Mouse (Mus musculus): ENCODE measurements around the gene Igflr1. TPM values are rescaled to one million over a fixed set of nuclear protein-coding genes. Genes with fewer than 3 reads are reported as not detected.

Gene Igflr1
- polyA plus RNA-seq, 1 experiment from 2014 or later: 3.7 TPM

GRCm38 (mm10) chr7:30598786-30599185, 33.6 kb downstream of the Igflr1 start, which contains the start of gene Zbtb32:
TSS of gene Zbtb32 (minus strand) at chr7:30598909.
- Histone ChIP-seq H3K4me2 (replicated peaks; ENCODE audit: low read depth, low read length) (no peak within 1 kb of the TSS), H3K27me3 (ENCODE audit: control insufficient read depth, insufficient read depth, low read length) (no peaks in the 10 kb centered on the region)

GRCm38 (mm10) chr7:30599933-30600353, 34.7 kb downstream of the Igflr1 start:
- Histone ChIP-seq H3K4me3 (ENCODE audit: low read length) (no peak overlapping the region), H3K27me3 (ENCODE audit: control insufficient read depth, insufficient read depth, low read length) (no peaks in the 10 kb centered on the region), H3K9ac (ENCODE audit: low read depth, low read length) (no peak overlapping the region), H3K36me3 (ENCODE audit: control insufficient read depth, insufficient read depth, low read length) (no peaks in the 10 kb centered on the region), H3K9me3 (ENCODE audit: control insufficient read depth, low read length) (no peaks in the 10 kb centered on the region), H3K4me1 (ENCODE audit: control insufficient read depth, insufficient read depth, low read length) (0 out of 2 replicates have a peak, but pooled peaks cover 3% of the 10 kb centered on the region), H3K4me2 (replicated peaks; ENCODE audit: low read depth, low read length) (no peak overlapping the region), H3K27ac (ENCODE audit: low read depth, low read length) (no peak overlapping the region)
- 2% methylated on average over 16 of the region's 16 CpGs for WGBS
- peak; percentile 95 for ATAC-seq (ENCODE audit: low FRiP score, low TSS enrichment)

More at GRCm38 (mm10) chr7:30598786-30599185, 33.6 kb downstream of the Igflr1 start, which contains the start of gene Zbtb32:
- WGBS: 91% methylated on average over 12 of the region's 12 CpGs
- Histone ChIP-seq H3K36me3 (ENCODE audit: control insufficient read depth, insufficient read depth, low read length) (no peaks in the 10 kb centered on the region), H3K9ac (ENCODE audit: low read depth, low read length) (no peak within 1 kb of the TSS), H3K9me3 (ENCODE audit: control insufficient read depth, low read length) (no peaks in the 10 kb centered on the region), H3K4me1 (ENCODE audit: control insufficient read depth, insufficient read depth, low read length) (0 out of 2 replicates have a peak, but pooled peaks cover 2% of the 10 kb centered on the region), H3K27ac (ENCODE audit: low read depth, low read length) (no peak within 1 kb of the TSS), H3K4me3 (ENCODE audit: low read length) (no peak within 1 kb of the TSS)
- no peak for ATAC-seq (ENCODE audit: low FRiP score, low TSS enrichment)

- H3K9ac ChIP-seq (ENCODE audit: low read depth, low read length): no peak overlapping the region
- whole genome bisulfite sequencing: 79% methylated on average over 7 of the region's 7 CpGs
- no peaks in the 10 kb centered on the region for H3K27me3 ChIP-seq (ENCODE audit: control insufficient read depth, insufficient read depth, low read length)
- H3K4me3 ChIP-seq (ENCODE audit: low read length): no peak overlapping the region
- H3K27ac ChIP-seq (ENCODE audit: low read depth, low read length): no peak overlapping the region
- no peak for ATAC-seq (ENCODE audit: low FRiP score, low TSS enrichment)
- H3K4me1 ChIP-seq (ENCODE audit: control insufficient read depth, insufficient read depth, low read length): 0 out of 2 replicates have a peak, but pooled peaks cover 3% of the 10 kb centered on the region
- H3K4me2 ChIP-seq (replicated peaks; ENCODE audit: low read depth, low read length): no peak overlapping the region
- no peaks in the 10 kb centered on the region for H3K36me3 ChIP-seq (ENCODE audit: control insufficient read depth, insufficient read depth, low read length)
- no peaks in the 10 kb centered on the region for H3K9me3 ChIP-seq (ENCODE audit: control insufficient read depth, low read length)
Measured at GRCm38 (mm10) chr7:30600651-30601050, 35.4 kb downstream of the Igflr1 start.

GRCm38 (mm10) chr7:30602583-30602982, 37.4 kb downstream of the Igflr1 start:
- Histone ChIP-seq H3K27me3 (ENCODE audit: control insufficient read depth, insufficient read depth, low read length) (no peaks in the 10 kb centered on the region), H3K9me3 (ENCODE audit: control insufficient read depth, low read length) (no peaks in the 10 kb centered on the region), H3K4me2 (replicated peaks; ENCODE audit: low read depth, low read length) (no peak overlapping the region), H3K4me1 (ENCODE audit: control insufficient read depth, insufficient read depth, low read length) (0 out of 2 replicates have a peak, but pooled peaks cover 3% of the 10 kb centered on the region), H3K27ac (ENCODE audit: low read depth, low read length) (no peak overlapping the region), H3K36me3 (ENCODE audit: control insufficient read depth, insufficient read depth, low read length) (no peaks in the 10 kb centered on the region), H3K9ac (ENCODE audit: low read depth, low read length) (no peak overlapping the region), H3K4me3 (ENCODE audit: low read length) (no peak overlapping the region)
- ATAC-seq (ENCODE audit: low FRiP score, low TSS enrichment): no peak
- WGBS: 22% methylated on average over 3 of the region's 3 CpGs

- H3K4me1 ChIP-seq (ENCODE audit: control insufficient read depth, insufficient read depth, low read length): 0 out of 2 replicates have a peak, but pooled peaks cover 3% of the 10 kb centered on the region
- H3K36me3 ChIP-seq (ENCODE audit: control insufficient read depth, insufficient read depth, low read length): no peaks in the 10 kb centered on the region
- H3K4me2 ChIP-seq (replicated peaks; ENCODE audit: low read depth, low read length): no peak overlapping the region
- H3K9ac ChIP-seq (ENCODE audit: low read depth, low read length): no peak overlapping the region
- H3K27ac ChIP-seq (ENCODE audit: low read depth, low read length): no peak overlapping the region
- no peak for ATAC-seq (ENCODE audit: low FRiP score, low TSS enrichment)
- H3K9me3 ChIP-seq (ENCODE audit: control insufficient read depth, low read length): no peaks in the 10 kb centered on the region
- 37% methylated on average over 8 of the region's 8 CpGs for WGBS
- no peak overlapping the region for H3K4me3 ChIP-seq (ENCODE audit: low read length)
- H3K27me3 ChIP-seq (ENCODE audit: control insufficient read depth, insufficient read depth, low read length): no peaks in the 10 kb centered on the region
Measured at GRCm38 (mm10) chr7:30604424-30604823, 39.2 kb downstream of the Igflr1 start.

- no peak for ATAC-seq (ENCODE audit: low FRiP score, low TSS enrichment)
- Histone ChIP-seq H3K36me3 (ENCODE audit: control insufficient read depth, insufficient read depth, low read length) (no peaks in the 10 kb centered on the region), H3K27ac (ENCODE audit: low read depth, low read length) (no peak overlapping the region), H3K4me2 (replicated peaks; ENCODE audit: low read depth, low read length) (no peak overlapping the region), H3K27me3 (ENCODE audit: control insufficient read depth, insufficient read depth, low read length) (no peaks in the 10 kb centered on the region), H3K9ac (ENCODE audit: low read depth, low read length) (no peak overlapping the region), H3K4me1 (ENCODE audit: control insufficient read depth, insufficient read depth, low read length) (0 out of 2 replicates have a peak, but pooled peaks cover 3% of the 10 kb centered on the region), H3K9me3 (ENCODE audit: control insufficient read depth, low read length) (no peaks in the 10 kb centered on the region), H3K4me3 (ENCODE audit: low read length) (no peak overlapping the region)
- WGBS: 93% methylated on average over 8 of the region's 8 CpGs
Measured at GRCm38 (mm10) chr7:30604944-30605343, 39.7 kb downstream of the Igflr1 start.

GRCm38 (mm10) chr7:30607706-30608309, 42.6 kb downstream of the Igflr1 start:
- H3K4me2 ChIP-seq (replicated peaks; ENCODE audit: low read depth, low read length): no peak overlapping the region
- no peak overlapping the region for H3K9ac ChIP-seq (ENCODE audit: low read depth, low read length)
- WGBS: 28% methylated on average over 8 of the region's 8 CpGs
- no peak overlapping the region for H3K4me3 ChIP-seq (ENCODE audit: low read length)
- peaks cover 3% of the 10 kb centered on the region; the same call in 1 of the 2 replicates for H3K4me1 ChIP-seq (ENCODE audit: control insufficient read depth, insufficient read depth, low read length)
- H3K9me3 ChIP-seq (ENCODE audit: control insufficient read depth, low read length): no peaks in the 10 kb centered on the region
- no peaks in the 10 kb centered on the region for H3K27me3 ChIP-seq (ENCODE audit: control insufficient read depth, insufficient read depth, low read length)
- no peak overlapping the region for H3K27ac ChIP-seq (ENCODE audit: low read depth, low read length)
- H3K36me3 ChIP-seq (ENCODE audit: control insufficient read depth, insufficient read depth, low read length): no peaks in the 10 kb centered on the region
- peak; percentile 41; the same call in 1 of the 2 replicates for ATAC-seq (ENCODE audit: low FRiP score, low TSS enrichment)

- Histone ChIP-seq H3K9me3 (ENCODE audit: control insufficient read depth, low read length) (no peaks in the 10 kb centered on the region), H3K27me3 (ENCODE audit: control insufficient read depth, insufficient read depth, low read length) (no peaks in the 10 kb centered on the region), H3K27ac (ENCODE audit: low read depth, low read length) (no peak overlapping the region), H3K4me2 (replicated peaks; ENCODE audit: low read depth, low read length) (no peak overlapping the region), H3K4me1 (ENCODE audit: control insufficient read depth, insufficient read depth, low read length) (peaks cover 10% of the 10 kb centered on the region), H3K9ac (ENCODE audit: low read depth, low read length) (no peak overlapping the region), H3K4me3 (ENCODE audit: low read length) (no peak overlapping the region), H3K36me3 (ENCODE audit: control insufficient read depth, insufficient read depth, low read length) (no peaks in the 10 kb centered on the region)
- no peak for ATAC-seq (ENCODE audit: low FRiP score, low TSS enrichment)
- 47% methylated on average over 16 of the region's 16 CpGs for WGBS
Measured at GRCm38 (mm10) chr7:30608476-30608875, 43.2 kb downstream of the Igflr1 start.

- Histone ChIP-seq H3K4me1 (ENCODE audit: control insufficient read depth, insufficient read depth, low read length) (peaks cover 6% of the 10 kb centered on the region), H3K4me3 (ENCODE audit: low read length) (no peak overlapping the region), H3K4me2 (replicated peaks; ENCODE audit: low read depth, low read length) (no peak overlapping the region), H3K27me3 (ENCODE audit: control insufficient read depth, insufficient read depth, low read length) (no peaks in the 10 kb centered on the region), H3K27ac (ENCODE audit: low read depth, low read length) (no peak overlapping the region), H3K36me3 (ENCODE audit: control insufficient read depth, insufficient read depth, low read length) (no peaks in the 10 kb centered on the region), H3K9me3 (ENCODE audit: control insufficient read depth, low read length) (no peaks in the 10 kb centered on the region), H3K9ac (ENCODE audit: low read depth, low read length) (no peak overlapping the region)
- ATAC-seq (ENCODE audit: low FRiP score, low TSS enrichment): no peak
- 56% methylated on average over 7 of the region's 7 CpGs for WGBS
Measured at GRCm38 (mm10) chr7:30610043-30610442, 44.8 kb downstream of the Igflr1 start.
